Mouse (Mus musculus) kidney, adult 2 months (tissue): ENCODE measurements around the gene Lmln.

Experiments used
- CTCF ChIP-seq: fragments of 200-500 bp; conservative IDR thresholded peaks from 2 replicates; pipeline ENCODE4 v1.5.1; 2011; ENCODE audit warnings: low read depth, mild to moderate bottlenecking, control low read depth, low read length, moderate library complexity, mixed read lengths; ENCODE audit not compliant: insufficient read depth, insufficient read length
- POLR2A ChIP-seq: fragments of 200-500 bp; IDR thresholded peaks from one replicate; pipeline ENCODE4 v1.6.1; 2011; ENCODE audit warnings: low read depth, low read length, control low read depth

GRCm38 (mm10) chr16:33154992-33155391 lies 92.7 kb downstream of the Lmln start:
- TF ChIP-seq CTCF (0 out of 2 replicates have a peak, but pooled peaks have one; percentile 21), POLR2A (no peak)
